Mouse (Mus musculus): Measurements from ENCODE around the gene Src.

DNA sequence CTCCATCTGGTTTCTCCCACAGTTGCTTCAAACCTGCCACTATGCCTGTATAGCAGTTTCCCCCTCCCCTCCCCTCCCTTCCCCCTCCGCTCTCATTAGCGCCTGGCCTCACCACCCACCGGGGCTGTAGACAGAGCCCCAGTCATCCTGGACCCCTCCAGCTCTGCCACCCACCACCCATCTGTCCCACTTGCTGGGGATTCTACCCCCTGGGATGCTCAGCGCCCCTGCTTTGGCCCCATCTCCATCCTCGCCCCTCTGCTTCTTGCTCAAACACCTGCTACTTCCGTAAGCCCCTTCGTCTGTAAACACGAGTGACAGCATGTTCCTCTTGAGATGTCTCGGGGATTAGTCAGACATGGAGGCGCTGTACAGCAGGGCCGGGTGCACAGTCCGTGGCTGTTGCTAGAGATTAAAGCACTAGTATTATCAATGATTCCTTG, 69.5 kb downstream of the Src start:
- no peak for TF ChIP-seq POLR2A (IDR thresholded peaks at IDR 0.05; ENCODE audit: borderline replicate concordance, extremely low read depth, low read depth, low read length)
- no peak for TF ChIP-seq CTCF (IDR thresholded peaks at IDR 0.05; ENCODE audit: insufficient read depth, low read length)
